Comparison of ENCODE assay signal across 15 mouse cellular contexts in genomic region chr3:36400657-36401056, GRCm38 (mm10).
DNase-seq lines count a peak whose midpoint lies in the region; ATAC-seq and TF ChIP-seq lines count a peak whose summit lies in the region.
"Had no signal": no experiment of that assay in that cellular context is flagged by ENCODE, and none has a peak within 500 bp of the region (broad histone marks: within the 10 kb centered on the region; RNA-seq: fewer than 3 reads in every experiment).

No protein-coding gene starts in this region.

- no peaks in the 10 kb centered on the region for H3K4me1 ChIP-seq in forebrain, embryonic 14.5 days (ENCODE audit: control insufficient read depth, insufficient read depth, low read length)
- H3K4me1 ChIP-seq in forebrain, embryonic 16.5 days (replicated peaks; ENCODE audit: control insufficient read depth, insufficient read depth, low read length): 0 out of 2 replicates have a peak, but pooled peaks cover 2% of the 10 kb centered on the region
- H3K4me1 ChIP-seq in heart, embryonic 15.5 days (replicated peaks): 0 out of 2 replicates have a peak, but pooled peaks cover 2% of the 10 kb centered on the region
- no peaks in the 10 kb centered on the region for H3K4me1 ChIP-seq in heart, embryonic 10.5 days
- peaks cover 10% of the 10 kb centered on the region for H3K4me1 ChIP-seq in lung, embryonic 15.5 days
- H3K4me1 ChIP-seq in lung, adult 2 months (ENCODE audit: control insufficient read depth, insufficient read depth, low read length): no peaks in the 10 kb centered on the region
- H3K4me1 ChIP-seq: midbrain, embryonic 15.5 days had no signal

- no peak overlapping the region for H3K4me3 ChIP-seq in forebrain, embryonic 14.5 days (ENCODE audit: low read depth, low read length)
- H3K4me3 ChIP-seq in forebrain, embryonic 16.5 days (replicated peaks; ENCODE audit: low read length): no peak overlapping the region
- no peak overlapping the region for H3K4me3 ChIP-seq in heart, embryonic 15.5 days
- H3K4me3 ChIP-seq in heart, embryonic 10.5 days: no peak overlapping the region
- H3K4me3 ChIP-seq in lung, embryonic 15.5 days: no peak overlapping the region
- H3K4me3 ChIP-seq in lung, adult 2 months (replicated peaks; ENCODE audit: extremely low read depth, low read depth, low read length): no peak overlapping the region
- H3K4me3 ChIP-seq: midbrain, embryonic 15.5 days had no signal

- H3K36me3 ChIP-seq in forebrain, embryonic 14.5 days (ENCODE audit: control insufficient read depth, insufficient read depth, low read length): no peaks in the 10 kb centered on the region
- H3K36me3 ChIP-seq in forebrain, embryonic 16.5 days (ENCODE audit: control insufficient read depth, insufficient read depth): no peaks in the 10 kb centered on the region
- H3K36me3 ChIP-seq in heart, embryonic 15.5 days: no peaks in the 10 kb centered on the region
- H3K36me3 ChIP-seq in heart, embryonic 10.5 days: no peaks in the 10 kb centered on the region
- no peaks in the 10 kb centered on the region for H3K36me3 ChIP-seq in lung, embryonic 15.5 days
- H3K36me3 ChIP-seq: midbrain, embryonic 15.5 days had no signal

- ATAC-seq in forebrain, embryonic 14.5 days: no peak
- ATAC-seq in forebrain, embryonic 16.5 days: no peak; the same call in 1 of the 2 replicates
- ATAC-seq in heart, embryonic 15.5 days (replicated peaks; ENCODE audit: insufficient number of reproducible peaks, insufficient read depth, low FRiP score, low read depth): no peak
- ATAC-seq in lung, embryonic 15.5 days (ENCODE audit: borderline replicate concordance, extremely low read depth, low FRiP score, low TSS enrichment): peak; percentile 92; the same call in 1 of the 2 replicates
- ATAC-seq: liver, postnatal 0 days; midbrain, embryonic 15.5 days had no signal

- H3K9me3 ChIP-seq in forebrain, embryonic 14.5 days (replicated peaks; ENCODE audit: control insufficient read depth, low read length): no peaks in the 10 kb centered on the region
- H3K9me3 ChIP-seq in forebrain, embryonic 16.5 days (ENCODE audit: control insufficient read depth, low read length): no peaks in the 10 kb centered on the region
- no peaks in the 10 kb centered on the region for H3K9me3 ChIP-seq in heart, embryonic 15.5 days (replicated peaks)
- no peaks in the 10 kb centered on the region for H3K9me3 ChIP-seq in heart, embryonic 10.5 days
- no peaks in the 10 kb centered on the region for H3K9me3 ChIP-seq in lung, embryonic 15.5 days
- H3K9me3 ChIP-seq: midbrain, embryonic 15.5 days had no signal

- TF ChIP-seq CTCF in lung, adult 2 months (IDR thresholded peaks at IDR 0.05; ENCODE audit: insufficient read depth, low read length): no peak

- no peak overlapping the region for H3K4me2 ChIP-seq in forebrain, embryonic 14.5 days (ENCODE audit: low read length)
- H3K4me2 ChIP-seq in forebrain, embryonic 16.5 days (ENCODE audit: low read length): no peak overlapping the region
- H3K4me2 ChIP-seq in heart, embryonic 15.5 days: no peak overlapping the region
- H3K4me2 ChIP-seq in lung, embryonic 15.5 days: peak overlapping the region; percentile 36; the same call in 1 of the 2 replicates
- H3K4me2 ChIP-seq: midbrain, embryonic 15.5 days had no signal

- H3K27ac ChIP-seq in forebrain, embryonic 14.5 days (ENCODE audit: low read depth, low read length): no peak overlapping the region
- H3K27ac ChIP-seq in forebrain, embryonic 16.5 days (ENCODE audit: low read length): no peak overlapping the region
- 0 out of 2 replicates have a peak overlapping the region, but pooled peaks have one; percentile 2 for H3K27ac ChIP-seq in heart, embryonic 15.5 days
- no peak overlapping the region for H3K27ac ChIP-seq in heart, embryonic 10.5 days
- peak overlapping the region; percentile 44; the same call in 1 of the 2 replicates for H3K27ac ChIP-seq in lung, embryonic 15.5 days
- H3K27ac ChIP-seq: kidney, postnatal 0 days; midbrain, embryonic 15.5 days had no signal

- no peak for TF ChIP-seq POLR2A in lung, adult 2 months (IDR thresholded peaks at IDR 0.05; ENCODE audit: borderline replicate concordance, extremely low read depth, low read depth, low read length)

- no peak overlapping the region for H3K9ac ChIP-seq in forebrain, embryonic 14.5 days (ENCODE audit: low read length)
- no peak overlapping the region for H3K9ac ChIP-seq in forebrain, embryonic 16.5 days (replicated peaks; ENCODE audit: low read depth, low read length)
- H3K9ac ChIP-seq in heart, embryonic 15.5 days: no peak overlapping the region
- H3K9ac ChIP-seq in lung, embryonic 15.5 days: no peak overlapping the region
- H3K9ac ChIP-seq: liver, postnatal 0 days; midbrain, embryonic 15.5 days had no signal

- DNase-seq in forebrain, embryonic 14.5 days (ENCODE audit: low spot score): peak; percentile 12
- DNase-seq in heart, embryonic 10.5 days (ENCODE audit: low spot score): no peak
- no peak for DNase-seq in lung, adult 2 months
- peak; percentile 1 for DNase-seq in lung, postnatal 36 days
- DNase-seq in ovary, postnatal 10 days (ENCODE audit: low spot score): no peak
- DNase-seq: adrenal gland, postnatal 14 days; layer of hippocampus, adult 9-11 months; liver, postnatal 0 days; right cerebral cortex, postnatal 14 days; thymus, postnatal 36 days had no signal

- H3K27me3 ChIP-seq in forebrain, embryonic 14.5 days (replicated peaks; ENCODE audit: control insufficient read depth, insufficient read depth, low read length): no peaks in the 10 kb centered on the region
- H3K27me3 ChIP-seq in forebrain, embryonic 16.5 days (replicated peaks; ENCODE audit: control insufficient read depth, insufficient read depth, low read length): no peaks in the 10 kb centered on the region
- no peaks in the 10 kb centered on the region for H3K27me3 ChIP-seq in heart, embryonic 15.5 days
- H3K27me3 ChIP-seq in heart, embryonic 10.5 days (ENCODE audit: insufficient read depth, poor library complexity, severe bottlenecking): no peaks in the 10 kb centered on the region
- no peaks in the 10 kb centered on the region for H3K27me3 ChIP-seq in lung, embryonic 15.5 days
- H3K27me3 ChIP-seq: midbrain, embryonic 15.5 days had no signal

- WGBS in forebrain, embryonic 14.5 days: 85% methylated on average over 10 of the region's 10 CpGs
- WGBS in forebrain, embryonic 16.5 days: 76% methylated on average over 10 of the region's 10 CpGs
- WGBS in heart, embryonic 15.5 days: 61% methylated on average over 10 of the region's 10 CpGs
- 78% methylated on average over 10 of the region's 10 CpGs for WGBS in heart, embryonic 10.5 days
- 45% methylated on average over 10 of the region's 10 CpGs for WGBS in lung, embryonic 15.5 days
- WGBS in lung, adult 2 months: 64% methylated on average over 10 of the region's 10 CpGs

Comparison
In these comparisons a context has a peak if more than half of its experiments do, and no peak if none do; other contexts are left out.
1. DNase-seq: peak in forebrain, embryonic 14.5 days (single experiment) and lung, postnatal 36 days (single experiment); none in heart, embryonic 10.5 days (single experiment), lung, adult 2 months (single experiment) and ovary, postnatal 10 days (single experiment).
2. H3K27ac ChIP-seq: peak in heart, embryonic 15.5 days (single experiment) and lung, embryonic 15.5 days (single experiment); none in forebrain, embryonic 14.5 days (single experiment), forebrain, embryonic 16.5 days (single experiment) and heart, embryonic 10.5 days (single experiment).